Mouse (Mus musculus) liver, adult 2 months (tissue): ENCODE measurements around the gene Gm10644.

Experiments
- CTCF ChIP-seq: fragments of 200-500 bp; IDR thresholded peaks from 2 replicates; pipeline ENCODE4 v1.5.1; 2011; ENCODE audit warnings: low read depth, low read length, control low read depth
- POLR2A ChIP-seq: fragments of 200-500 bp; IDR thresholded peaks from 2 replicates; pipeline ENCODE4 v1.6.1; 2011; ENCODE audit warnings: low read length, control low read depth; ENCODE audit not compliant: insufficient read depth; ENCODE audit errors: extremely low read depth

DNA sequence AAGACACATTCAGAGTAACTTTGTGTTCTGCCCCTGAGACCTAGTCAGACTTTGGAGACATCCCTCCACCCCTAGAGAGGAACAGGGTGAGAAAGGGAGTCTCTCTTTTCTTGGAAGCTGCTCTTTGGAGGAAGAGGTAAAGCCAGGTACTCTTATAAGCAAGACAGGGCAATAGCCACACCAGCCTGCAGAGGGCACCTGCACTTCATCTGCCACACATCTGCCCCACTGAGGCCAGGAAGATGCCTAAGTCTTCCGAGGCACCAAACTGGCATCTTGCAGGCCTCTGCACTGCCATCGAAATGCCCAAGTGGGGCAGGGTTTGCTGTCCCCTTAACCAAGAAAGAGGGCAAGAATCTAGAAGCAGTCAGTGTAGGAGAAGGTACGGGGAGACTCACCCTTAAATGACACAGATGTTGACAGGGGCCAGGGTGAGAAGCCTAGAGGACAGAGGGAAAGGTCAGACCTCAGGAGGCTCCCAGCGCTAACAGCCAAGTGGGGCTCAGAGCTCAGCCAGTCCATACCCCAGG, 21.2 kb upstream of the Gm10644 start:
- TF ChIP-seq CTCF (peak; percentile 87), POLR2A (no peak)
